Mouse (Mus musculus) brain, embryonic 14.5 days (tissue): ENCODE results near the gene Dbf4.

ENCODE experiments used
- CTCF ChIP-seq: fragments of 200-500 bp; IDR thresholded peaks from 2 replicates; pipeline ENCODE4 v1.5.1; 2012; ENCODE audit warnings: inconsistent platforms, mild to moderate bottlenecking, moderate library complexity, borderline replicate concordance; ENCODE audit not compliant: insufficient read depth, insufficient read length; ENCODE audit errors: extremely low read depth
- POLR2A ChIP-seq: fragments of 200-500 bp; IDR thresholded peaks from 2 replicates; pipeline ENCODE4 v1.6.1; 2012; ENCODE audit warnings: mild to moderate bottlenecking, inconsistent platforms, borderline replicate concordance; ENCODE audit not compliant: poor library complexity, insufficient read depth, insufficient read length, severe bottlenecking; ENCODE audit errors: extremely low read depth

DNA sequence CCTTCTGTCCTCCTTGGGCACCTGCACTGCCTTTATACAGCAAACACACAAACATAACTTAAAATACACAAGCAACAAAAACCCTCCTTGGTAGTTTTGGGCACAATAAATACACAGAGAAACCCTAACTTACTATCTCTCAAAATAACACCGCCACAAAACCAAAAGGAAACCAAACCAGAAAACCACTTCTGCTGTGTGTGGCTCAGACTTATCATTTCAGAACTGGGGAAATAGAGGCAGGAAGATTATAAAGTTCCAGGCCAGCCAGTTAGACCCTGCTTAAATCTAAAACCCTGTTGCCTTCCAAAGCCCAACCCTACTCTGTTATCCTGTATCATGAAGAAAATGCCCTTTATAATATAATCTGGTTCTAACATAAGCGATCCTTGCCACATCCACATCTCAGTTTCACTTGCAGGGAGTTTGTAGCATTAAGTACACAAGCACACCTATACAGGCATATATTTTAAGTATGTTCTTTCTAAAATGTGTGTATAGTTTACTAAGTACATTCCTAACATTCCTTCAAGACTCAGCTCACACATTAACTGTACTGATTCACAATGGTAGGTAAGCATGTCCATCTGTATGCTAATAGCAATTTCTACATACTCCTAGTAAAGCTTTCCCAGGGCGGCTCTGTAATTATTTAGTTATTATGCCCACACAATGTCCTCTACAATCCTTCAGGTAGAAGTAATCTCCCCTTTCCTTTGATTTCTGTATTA lies 5.7 kb downstream of the Dbf4 start:
- TF ChIP-seq POLR2A (no peak), CTCF (no peak)
